10 mouse cellular contexts compared by ENCODE assay signal in the genomic region with DNA sequence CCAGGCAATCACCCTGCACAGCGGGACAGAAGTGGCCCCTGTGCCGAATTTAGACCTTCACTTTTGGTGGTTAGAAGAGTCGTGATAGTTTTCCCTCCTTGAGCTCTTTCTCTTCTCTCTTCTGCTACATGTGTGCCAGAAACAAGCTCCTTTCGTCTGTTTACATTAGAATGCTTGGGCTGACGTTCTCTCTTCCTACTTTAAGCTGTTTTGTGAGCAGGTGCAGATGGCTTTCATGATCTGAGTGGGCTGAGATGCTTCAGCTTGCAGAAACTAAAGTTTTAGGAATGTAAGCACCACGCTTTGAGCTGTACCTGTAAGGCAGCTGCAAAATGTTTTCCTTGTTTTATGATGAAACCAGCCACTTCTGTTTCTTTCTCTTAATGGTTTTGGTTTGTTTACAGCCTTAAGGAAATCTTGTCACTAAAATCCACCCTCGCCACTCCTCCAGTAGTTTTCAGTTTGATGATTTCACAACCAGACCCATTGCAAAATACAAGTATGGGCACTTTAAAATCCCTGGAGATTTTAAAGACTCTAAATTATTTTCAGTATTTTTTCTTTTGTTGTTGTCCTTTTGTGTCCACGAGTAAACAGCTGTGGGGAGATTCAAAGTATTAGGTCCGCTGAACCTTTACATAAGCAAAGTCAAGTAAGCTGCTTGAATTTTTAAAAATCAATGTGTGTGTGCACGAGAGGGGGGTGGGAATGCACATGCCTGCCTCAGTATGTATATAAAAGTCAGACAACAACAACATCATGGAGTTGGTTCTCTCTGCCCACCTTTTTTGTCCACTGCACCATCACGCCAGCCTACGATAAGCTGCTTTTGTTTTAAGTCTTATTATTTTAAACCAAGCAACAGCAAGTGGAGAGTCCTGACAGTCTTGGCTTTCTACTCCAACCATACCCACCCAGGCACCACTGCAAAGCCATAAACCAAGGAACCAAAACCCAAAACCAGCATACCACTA. TPM values are rescaled to one million over a fixed set of nuclear protein-coding genes. Genes with fewer than 3 reads are reported as not detected.
A peak's percentile ranks its signal among the peaks of the same experiment; 100 is the strongest.
DNase-seq lines count a peak whose midpoint lies in the region; ATAC-seq and TF ChIP-seq lines count a peak whose summit lies in the region.
"Had no signal": no experiment of that assay in that cellular context is flagged by ENCODE, and none has a peak within 500 bp of the region (broad histone marks: within the 10 kb centered on the region; RNA-seq: fewer than 3 reads in every experiment).

No protein-coding gene starts in this region.

- H3K4me2 ChIP-seq in midbrain, embryonic 11.5 days: no peak overlapping the region
- no peak overlapping the region for H3K4me2 ChIP-seq in midbrain, embryonic 16.5 days (ENCODE audit: low read length)
- no peak overlapping the region; the same call in 1 of the 2 replicates for H3K4me2 ChIP-seq in stomach, embryonic 14.5 days (replicated peaks; ENCODE audit: low read depth, low read length)
- H3K4me2 ChIP-seq: midbrain, embryonic 12.5 days had no signal

- H3K27me3 ChIP-seq in heart, adult 2 months (ENCODE audit: control insufficient read depth, insufficient read depth, low read length): no peaks in the 10 kb centered on the region
- no peaks in the 10 kb centered on the region for H3K27me3 ChIP-seq in midbrain, embryonic 11.5 days (ENCODE audit: control insufficient read depth, insufficient read depth, low read length)
- no peaks in the 10 kb centered on the region for H3K27me3 ChIP-seq in midbrain, embryonic 16.5 days (ENCODE audit: control insufficient read depth, insufficient read depth, low read depth, low read length)
- no peaks in the 10 kb centered on the region for H3K27me3 ChIP-seq in stomach, embryonic 14.5 days (ENCODE audit: control insufficient read depth, insufficient read depth, low read length)
- H3K27me3 ChIP-seq: midbrain, embryonic 12.5 days had no signal

- ATAC-seq in midbrain, embryonic 11.5 days (ENCODE audit: low FRiP score): no peak
- no peak for ATAC-seq in midbrain, embryonic 16.5 days
- ATAC-seq in granulocyte monocyte progenitor cell, adult 5-6 weeks (replicated peaks; ENCODE audit: poor library complexity, severe bottlenecking): peak; percentile 83
- ATAC-seq in stomach, embryonic 14.5 days (ENCODE audit: insufficient number of reproducible peaks, insufficient read depth, low FRiP score, low read depth): peak; percentile 44; the same call in 1 of the 2 replicates

- peaks cover 6% of the 10 kb centered on the region for H3K4me1 ChIP-seq in heart, adult 2 months (ENCODE audit: control insufficient read depth, insufficient read depth, low read length)
- peaks cover 15% of the 10 kb centered on the region for H3K4me1 ChIP-seq in midbrain, embryonic 11.5 days (ENCODE audit: control insufficient read depth, insufficient read depth, low read length)
- H3K4me1 ChIP-seq in midbrain, embryonic 16.5 days (ENCODE audit: control insufficient read depth, insufficient read depth, low read length): peaks cover 3% of the 10 kb centered on the region
- peaks cover 18% of the 10 kb centered on the region for H3K4me1 ChIP-seq in stomach, embryonic 14.5 days (ENCODE audit: control insufficient read depth, insufficient read depth, low read length)

- no peak for TF ChIP-seq CTCF in heart, adult 2 months (IDR thresholded peaks at IDR 0.05)

- 69% methylated on average over 12 of the region's 12 CpGs for WGBS in heart, adult 2 months
- 59% methylated on average over 12 of the region's 12 CpGs for WGBS in midbrain, embryonic 11.5 days
- WGBS in midbrain, embryonic 16.5 days: 52% methylated on average over 12 of the region's 12 CpGs
- WGBS in stomach, embryonic 14.5 days: 35% methylated on average over 12 of the region's 12 CpGs

- H3K79me2 ChIP-seq in heart, adult 2 months (replicated peaks; ENCODE audit: control insufficient read depth, insufficient read depth, low read length): no peaks in the 10 kb centered on the region; the same call in 1 of the 2 replicates

- H3K4me3 ChIP-seq in heart, adult 2 months: no peak overlapping the region
- H3K4me3 ChIP-seq in midbrain, embryonic 11.5 days (ENCODE audit: low read depth, low read length): no peak overlapping the region
- H3K4me3 ChIP-seq in midbrain, embryonic 16.5 days (ENCODE audit: low read depth, low read length): no peak overlapping the region
- no peak overlapping the region for H3K4me3 ChIP-seq in stomach, embryonic 14.5 days (ENCODE audit: low read depth, low read length)
- H3K4me3 ChIP-seq: midbrain, embryonic 12.5 days had no signal

- intact Hi-C loops in heart, adult 2 months (cut with DNase I): no loop called here
- intact Hi-C loops in heart, postnatal 10 days (cut with DNase I): no loop called here

- H3K27ac ChIP-seq in heart, adult 2 months: peak overlapping the region; percentile 10; the same call in 1 of the 2 replicates
- no peak overlapping the region for H3K27ac ChIP-seq in midbrain, embryonic 11.5 days (ENCODE audit: low read depth, low read length)
- H3K27ac ChIP-seq in midbrain, embryonic 16.5 days (ENCODE audit: low read length): no peak overlapping the region
- H3K27ac ChIP-seq in stomach, embryonic 14.5 days (ENCODE audit: low read length): peak overlapping the region; percentile 75; the same call in 1 of the 2 replicates
- H3K27ac ChIP-seq: midbrain, embryonic 12.5 days had no signal

- peaks cover 3% of the 10 kb centered on the region for H3K36me3 ChIP-seq in heart, adult 2 months (ENCODE audit: control insufficient read depth, insufficient read depth, low read length)
- H3K36me3 ChIP-seq in midbrain, embryonic 11.5 days (ENCODE audit: control insufficient read depth, insufficient read depth, low read length): no peaks in the 10 kb centered on the region
- H3K36me3 ChIP-seq in midbrain, embryonic 16.5 days (ENCODE audit: control insufficient read depth, insufficient read depth, low read length): no peaks in the 10 kb centered on the region
- no peaks in the 10 kb centered on the region for H3K36me3 ChIP-seq in stomach, embryonic 14.5 days (ENCODE audit: control insufficient read depth, insufficient read depth, low read length)
- H3K36me3 ChIP-seq: midbrain, embryonic 12.5 days had no signal

- TF ChIP-seq POLR2A in heart, adult 2 months (IDR thresholded peaks at IDR 0.05; ENCODE audit: insufficient read depth, low read depth, low read length): no peak

- DNase-seq in heart, adult 2 months: no peak
- DNase-seq in heart, postnatal 10 days: no peak
- DNase-seq in midbrain, embryonic 11.5 days (ENCODE audit: low spot score, missing footprints): peak; percentile 83
- no peak for DNase-seq in testis, postnatal 10 days (ENCODE audit: low spot score)
- no peak for DNase-seq in urinary bladder, postnatal 25 days (ENCODE audit: low spot score)
- DNase-seq: cerebellum, postnatal 10 days had no signal

- H3K9ac ChIP-seq in heart, adult 2 months (ENCODE audit: low read depth, low read length): peak overlapping the region; percentile 34; the same call in 1 of the 2 replicates
- H3K9ac ChIP-seq in midbrain, embryonic 11.5 days (ENCODE audit: low read length): no peak overlapping the region
- no peak overlapping the region for H3K9ac ChIP-seq in midbrain, embryonic 16.5 days (ENCODE audit: low read depth, low read length)
- no peak overlapping the region for H3K9ac ChIP-seq in stomach, embryonic 14.5 days (replicated peaks; ENCODE audit: low read depth, low read length)
- H3K9ac ChIP-seq: midbrain, embryonic 12.5 days had no signal

- no peaks in the 10 kb centered on the region for H3K9me3 ChIP-seq in midbrain, embryonic 11.5 days (ENCODE audit: control insufficient read depth, low read length)
- H3K9me3 ChIP-seq in midbrain, embryonic 16.5 days (replicated peaks; ENCODE audit: control insufficient read depth, low read length, poor library complexity, severe bottlenecking): no peaks in the 10 kb centered on the region
- no peaks in the 10 kb centered on the region for H3K9me3 ChIP-seq in stomach, embryonic 14.5 days (ENCODE audit: control insufficient read depth, low read depth, low read length)
- H3K9me3 ChIP-seq: midbrain, embryonic 12.5 days had no signal

- no peak for TF ChIP-seq EP300 in heart, adult 2 months (IDR thresholded peaks at IDR 0.05; ENCODE audit: insufficient read depth, low read depth, low read length)

RNA-seq across cellular contexts. Expression of a gene that starts 38.0 kb away (rescaled TPM):
- not detected for total RNA-seq in heart, adult 2 months (2021)
- not detected in 2 replicates for polyA plus RNA-seq in heart, adult 2 months (2012; rRNA removed)
- total RNA-seq in heart, postnatal 10 days (2021): not detected
- not detected in 2 replicates for polyA plus RNA-seq in midbrain, embryonic 11.5 days (2014; fragmentation: Nextera tagmentation; extraction: Ambion mirVana)
- not detected in 2 replicates for polyA plus RNA-seq in midbrain, embryonic 16.5 days (2015; fragmentation: Nextera tagmentation; extraction: Ambion mirVana)
- not detected in 2 replicates for total RNA-seq in granulocyte monocyte progenitor cell, adult 5-6 weeks (2014; fragmentation: Nextera tagmentation)
- not detected in 2 replicates for total RNA-seq in granulocyte monocyte progenitor cell, adult 5-6 weeks (2017)
- not detected in 2 replicates for polyA plus RNA-seq in stomach, embryonic 14.5 days (2014; fragmentation: Nextera tagmentation; extraction: Ambion mirVana)
- polyA plus RNA-seq: midbrain, embryonic 12.5 days had no signal

Comparison
In these comparisons a context has a peak if more than half of its experiments do, and no peak if none do; other contexts are left out.
1. H3K27ac ChIP-seq: peak in heart, adult 2 months (single experiment) and stomach, embryonic 14.5 days (single experiment); none in midbrain, embryonic 11.5 days (single experiment) and midbrain, embryonic 16.5 days (single experiment).
2. ATAC-seq: peak in granulocyte monocyte progenitor cell, adult 5-6 weeks (single experiment) and stomach, embryonic 14.5 days (single experiment); none in midbrain, embryonic 11.5 days (single experiment) and midbrain, embryonic 16.5 days (single experiment).